Mouse (Mus musculus) c-Kit-positive CD71-positive TER-119-negative erythroid progenitor cells, embryonic 14.5 days (primary cell): ENCODE results near the gene Me3.

Experiments
- DNase-seq: peaks from one replicate; pipeline ENCODE4 v3.0.0-alpha.2; 2013; ENCODE audit warnings: low read depth

The Me3 gene

DNA sequence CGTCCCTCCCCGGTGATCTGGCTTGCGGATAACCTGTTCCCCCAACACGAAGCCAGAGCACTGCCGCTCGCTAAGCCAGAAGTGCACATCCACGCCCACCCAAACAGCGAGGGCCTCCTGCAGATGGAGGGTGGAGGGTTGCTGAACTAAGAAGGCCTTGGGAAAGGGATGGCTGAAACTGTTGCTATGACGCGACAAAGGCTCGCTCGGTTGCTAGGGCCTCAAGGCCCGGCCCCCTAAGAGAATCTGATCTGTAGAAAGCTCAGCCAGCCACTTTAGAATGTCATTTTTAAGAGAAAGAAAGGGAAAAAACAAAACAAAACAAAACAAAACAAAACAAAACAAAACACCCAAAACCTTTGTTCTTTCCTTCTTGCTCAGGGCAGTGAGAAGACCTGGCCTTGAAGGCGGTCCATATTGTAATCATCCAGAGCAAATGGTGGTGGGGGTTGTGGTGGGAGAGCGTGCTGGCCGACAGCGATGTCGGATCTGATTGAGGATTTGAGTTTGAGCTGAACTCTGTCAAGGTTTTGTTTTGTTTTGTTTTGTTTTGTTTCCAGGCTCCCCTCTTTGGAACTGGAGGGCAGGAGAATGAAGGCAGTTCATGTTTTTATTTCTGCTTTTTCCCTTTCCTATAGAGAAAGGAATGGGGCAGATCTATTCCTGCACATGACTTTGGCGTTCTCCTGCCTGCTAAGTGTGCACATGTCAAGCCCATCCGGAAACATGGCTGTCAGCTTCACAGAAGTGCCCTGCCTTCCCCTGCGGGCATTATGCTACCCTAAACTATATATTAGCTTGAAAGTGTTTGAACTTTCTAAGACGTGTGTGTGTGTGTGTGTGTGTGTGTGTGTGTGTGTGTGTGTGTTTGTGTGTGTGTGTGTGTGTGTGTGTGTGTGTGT lies 271.5 kb downstream of the Me3 start, which contains the start of gene Ccdc81:
TSS of gene Ccdc81 (minus strand) at position 188 of the 902 bp plus-strand sequence.
- no peak for DNase-seq
